Mouse (Mus musculus) heart, embryonic 12.5 days (tissue): ENCODE results near the gene Pin1rt1. TPM values are rescaled to one million over a fixed set of nuclear protein-coding genes. Genes with fewer than 3 reads are reported as not detected.

Experiments used
- ATAC-seq: fragments of 200-750 bp; cut with Nextera tagmentation; 2 replicates; pipeline ENCODE4 v1.8.0; 2017; ENCODE audit warnings: moderate TSS enrichment, moderate library complexity; ENCODE audit not compliant: insufficient number of reproducible peaks, low FRiP score
- H3K27ac ChIP-seq: fragments of 300-500 bp; sonication (generic); 2 replicates; pipeline ENCODE4 v1.5.1; 2016; ENCODE audit warnings: mild to moderate bottlenecking, moderate library complexity; ENCODE audit not compliant: poor library complexity, severe bottlenecking
- H3K27me3 ChIP-seq: fragments of 300-500 bp; sonication (generic); replicated peaks from 2 replicates; pipeline ENCODE4 v1.6.1; 2016; ENCODE audit warnings: mild to moderate bottlenecking, moderate library complexity
- H3K36me3 ChIP-seq: fragments of 300-500 bp; sonication (generic); 2 replicates; pipeline ENCODE4 v1.6.1; 2016; ENCODE audit warnings: mild to moderate bottlenecking, moderate library complexity
- H3K4me1 ChIP-seq: fragments of 300-500 bp; sonication (generic); replicated peaks from 2 replicates; pipeline ENCODE4 v1.6.1; 2016; ENCODE audit warnings: mild to moderate bottlenecking
- H3K4me2 ChIP-seq: fragments of 300-500 bp; sonication (generic); 2 replicates; pipeline ENCODE4 v1.6.1; 2016; ENCODE audit warnings: mild to moderate bottlenecking, moderate library complexity
- H3K4me3 ChIP-seq: fragments of 300-500 bp; sonication (generic); 2 replicates; pipeline ENCODE4 v1.5.1; 2016; ENCODE audit warnings: mild to moderate bottlenecking
- H3K9ac ChIP-seq: fragments of 300-500 bp; sonication (generic); 2 replicates; pipeline ENCODE4 v1.6.1; 2016; ENCODE audit warnings: mild to moderate bottlenecking, moderate library complexity
- H3K9me3 ChIP-seq: fragments of 300-500 bp; sonication (generic); replicated peaks from 2 replicates; pipeline ENCODE4 v1.6.1; 2016; ENCODE audit warnings: mild to moderate bottlenecking, moderate library complexity
- WGBS: fragments of 180-500 bp; shearing (Covaris S2); methylation state at CpG from one replicate; pipeline ENCODE4 v1.1.7; 2016; 5-methylcytosine and 5-hydroxymethylcytosine counted together
- polyA plus RNA-seq: library from polyadenylated mRNA; unstranded; fragments of >200 nt; fragmentation: Nextera tagmentation; extraction: Ambion mirVana; gene quantifications from 2 replicates; pipeline ENCODE4 v1.2.1, GENCODE M21; 2016

Pin1rt1 gene
- polyA plus RNA-seq, 1 experiment from 2014 or later = not detected

DNA sequence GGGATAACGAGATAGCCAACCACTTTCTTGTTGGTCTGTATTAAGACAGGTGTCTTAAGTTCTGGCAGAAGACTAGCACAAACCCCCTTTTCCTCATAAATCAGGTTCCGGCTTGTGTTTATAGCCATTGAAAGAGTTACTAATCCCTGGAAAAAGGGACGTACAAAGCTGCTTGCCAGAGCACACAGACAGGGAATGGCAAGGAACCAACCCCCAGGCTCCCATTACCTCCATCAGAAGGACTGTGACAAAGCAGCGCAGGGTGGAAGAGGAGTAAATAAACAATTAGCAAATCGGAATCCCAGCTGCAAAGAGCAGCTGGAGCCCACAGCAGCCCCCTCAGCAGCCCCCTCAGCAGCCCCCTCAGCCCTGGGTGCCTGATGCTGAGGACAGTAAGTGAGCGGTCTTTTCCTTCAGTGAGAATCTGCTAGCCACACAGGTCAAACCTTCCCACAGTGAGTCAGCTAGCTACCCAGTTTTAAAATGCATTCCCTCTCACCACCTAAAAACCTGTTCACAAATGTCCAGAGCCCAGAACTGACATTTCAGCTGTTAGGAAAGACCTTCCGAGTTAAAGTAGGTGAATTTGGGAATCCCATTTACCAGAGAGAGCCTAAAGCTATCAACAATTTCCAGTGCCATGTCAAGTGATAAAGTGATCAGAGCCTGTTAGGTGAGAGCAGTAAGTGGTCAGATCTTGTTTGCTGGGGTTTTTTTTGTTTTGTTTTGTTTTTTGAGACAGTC lies 25.0 kb upstream of the Pin1rt1 start:
- 48% methylated on average over 7 of the region's 7 CpGs for WGBS
- Histone ChIP-seq H3K36me3 (no peaks in the 10 kb centered on the region), H3K4me2 (no peak overlapping the region), H3K4me3 (no peak overlapping the region), H3K9me3 (no peaks in the 10 kb centered on the region), H3K27me3 (peaks cover 9% of the 10 kb centered on the region; the same call in 1 of the 2 replicates), H3K27ac (no peak overlapping the region), H3K4me1 (peaks cover 13% of the 10 kb centered on the region), H3K9ac (no peak overlapping the region)
- ATAC-seq = no peak

DNA sequence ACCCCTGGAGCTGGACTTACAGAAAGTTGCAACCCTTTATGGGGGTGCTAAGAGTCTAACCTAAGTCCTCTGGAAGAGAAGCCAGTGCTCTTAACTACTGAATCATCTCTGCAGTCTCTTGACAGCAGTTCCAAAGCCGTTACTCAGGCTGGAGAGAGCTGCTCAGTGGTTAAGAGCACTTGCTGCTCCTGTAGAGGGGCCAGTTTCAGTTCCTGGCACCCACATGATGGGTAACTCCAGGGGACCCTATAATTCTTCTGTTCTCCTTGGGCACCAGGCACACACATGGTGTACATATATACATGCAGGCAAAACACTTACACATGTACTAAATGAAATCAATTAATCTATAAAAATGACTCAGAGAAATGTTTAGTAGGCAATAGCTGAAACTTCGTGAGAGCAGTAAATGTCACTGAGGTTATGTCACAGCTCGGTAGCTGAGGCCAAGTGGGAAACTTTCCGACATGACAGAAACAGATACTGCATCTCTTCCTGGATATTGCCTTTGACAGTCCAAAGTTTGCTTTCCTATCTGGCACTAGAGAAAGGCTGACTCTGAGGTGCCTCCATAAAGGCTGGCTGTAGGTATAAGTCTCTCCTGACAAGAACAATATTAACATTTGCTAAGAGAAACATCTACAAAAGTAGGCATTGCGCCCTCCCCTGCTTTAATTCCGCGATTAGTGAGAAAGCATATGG lies 24.2 kb upstream of the Pin1rt1 start:
- no peak overlapping the region for H3K9ac ChIP-seq
- no peak overlapping the region for H3K27ac ChIP-seq
- peaks cover 13% of the 10 kb centered on the region for H3K4me1 ChIP-seq
- peaks cover 9% of the 10 kb centered on the region; the same call in 1 of the 2 replicates for H3K27me3 ChIP-seq
- ATAC-seq = no peak
- no peaks in the 10 kb centered on the region for H3K36me3 ChIP-seq
- WGBS = 48% methylated on average over 7 of the region's 7 CpGs
- no peak overlapping the region for H3K4me2 ChIP-seq
- H3K4me3 ChIP-seq = no peak overlapping the region
- H3K9me3 ChIP-seq = no peaks in the 10 kb centered on the region

DNA sequence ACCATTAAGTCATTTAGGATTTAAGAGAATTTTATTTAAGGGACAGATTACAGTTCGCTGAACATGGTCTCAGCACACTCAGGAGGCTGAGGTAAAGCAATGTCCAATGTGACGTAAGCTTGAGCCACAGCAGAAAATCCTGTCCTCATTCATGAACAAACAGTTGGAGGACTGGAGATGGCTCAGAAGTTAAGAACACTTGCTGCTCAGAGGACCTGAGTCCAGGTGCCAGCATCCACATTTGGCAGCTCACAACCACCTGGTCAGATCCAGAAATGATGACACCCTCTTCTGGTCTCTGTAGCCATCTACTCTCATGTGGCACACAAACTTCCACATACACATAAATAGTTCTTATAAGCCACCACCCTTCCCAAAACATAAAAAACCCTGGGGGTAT lies 23.5 kb upstream of the Pin1rt1 start:
- H3K4me3 ChIP-seq = no peak overlapping the region
- H3K27ac ChIP-seq = no peak overlapping the region
- H3K9me3 ChIP-seq = no peaks in the 10 kb centered on the region
- H3K27me3 ChIP-seq = peaks cover 9% of the 10 kb centered on the region; the same call in 1 of the 2 replicates
- H3K36me3 ChIP-seq = no peaks in the 10 kb centered on the region
- 90% methylated on average over 2 of the region's 2 CpGs for WGBS
- H3K9ac ChIP-seq = no peak overlapping the region
- no peak overlapping the region for H3K4me2 ChIP-seq
- ATAC-seq = no peak
- peaks cover 13% of the 10 kb centered on the region for H3K4me1 ChIP-seq

DNA sequence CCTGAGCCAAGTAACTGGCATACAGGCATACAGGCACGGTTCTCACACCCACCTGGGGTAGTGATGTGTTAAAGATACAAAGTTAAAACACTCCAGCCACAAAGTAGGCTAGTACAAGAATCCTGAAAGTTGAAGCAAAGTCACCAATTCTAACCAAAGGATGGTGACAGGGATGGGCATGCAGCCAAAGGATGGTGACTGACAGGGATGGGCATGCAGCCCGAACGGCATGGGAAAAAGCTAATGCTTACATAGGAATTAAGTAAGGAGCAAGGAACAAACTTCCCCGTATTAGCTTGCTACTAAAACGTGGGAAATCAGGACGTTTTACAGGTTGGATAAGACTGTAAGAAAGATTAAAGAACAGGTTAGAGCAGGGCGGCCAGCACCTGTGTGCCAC lies 20.1 kb upstream of the Pin1rt1 start:
- H3K4me2 ChIP-seq = no peak overlapping the region
- no peak overlapping the region for H3K27ac ChIP-seq
- no peak overlapping the region for H3K9ac ChIP-seq
- H3K9me3 ChIP-seq = no peaks in the 10 kb centered on the region
- H3K4me3 ChIP-seq = no peak overlapping the region
- no peaks in the 10 kb centered on the region for H3K36me3 ChIP-seq
- no peak for ATAC-seq
- whole genome bisulfite sequencing = 68% methylated on average over 7 of the region's 7 CpGs
- H3K27me3 ChIP-seq = peaks cover 5% of the 10 kb centered on the region; the same call in 1 of the 2 replicates
- peaks cover 2% of the 10 kb centered on the region for H3K4me1 ChIP-seq

DNA sequence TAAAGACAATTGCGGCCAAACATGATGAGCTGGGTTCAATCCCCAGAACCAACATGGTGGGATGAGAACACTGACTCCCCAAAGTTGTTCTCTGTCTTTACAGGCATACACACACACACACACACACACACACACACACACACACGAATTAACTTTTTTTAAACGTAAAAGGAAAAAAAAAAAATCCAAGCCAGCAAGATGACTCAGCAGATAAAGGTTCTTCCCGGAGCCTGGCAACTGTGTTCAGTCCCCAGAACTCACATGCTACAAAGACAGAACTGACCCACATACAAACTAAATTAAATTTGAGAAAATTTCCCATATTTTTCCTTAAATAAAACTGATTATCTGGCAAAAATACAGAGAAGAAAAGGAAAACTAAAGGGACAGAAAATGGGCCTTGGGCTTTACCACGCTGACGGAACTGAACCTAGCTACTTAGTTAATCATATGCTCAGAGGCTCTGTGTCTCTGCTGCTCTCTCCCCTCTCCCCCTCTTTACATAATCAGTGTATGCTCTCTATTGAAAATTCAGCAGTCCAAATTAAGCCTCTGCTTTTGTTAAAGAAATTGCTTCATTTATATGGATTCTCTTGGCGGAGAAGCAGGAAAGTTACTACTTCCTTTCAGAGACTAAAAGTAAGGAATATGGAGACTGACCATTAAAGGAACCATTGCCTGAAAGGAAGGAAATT lies 16.5 kb upstream of the Pin1rt1 start:
- H3K4me2 ChIP-seq = no peak overlapping the region
- H3K4me1 ChIP-seq = no peaks in the 10 kb centered on the region
- WGBS = 71% methylated on average over 7 of the region's 7 CpGs

DNA sequence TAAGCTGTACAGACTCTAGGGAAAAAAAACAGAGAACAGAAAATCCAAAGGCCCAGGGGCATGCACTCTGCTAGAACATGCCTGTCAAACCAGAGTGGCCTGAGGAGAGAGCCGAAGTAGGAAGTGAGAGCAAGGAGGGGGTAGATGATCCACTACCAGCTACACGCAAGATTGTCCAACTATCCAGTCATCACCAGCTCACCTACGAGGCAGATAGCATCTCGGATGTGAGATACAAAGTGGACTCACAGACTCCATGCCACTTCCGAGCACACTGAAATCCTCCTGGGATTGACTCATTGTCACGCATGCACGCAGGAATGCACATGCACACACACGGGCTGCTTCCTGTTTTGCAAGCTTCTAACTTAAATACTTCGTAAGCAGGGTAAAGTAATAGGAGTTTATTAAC lies 15.9 kb upstream of the Pin1rt1 start:
- Histone ChIP-seq H3K9ac (no peak overlapping the region), H3K36me3 (no peaks in the 10 kb centered on the region), H3K27me3 (no peaks in the 10 kb centered on the region), H3K4me3 (no peak overlapping the region), H3K4me1 (no peaks in the 10 kb centered on the region), H3K27ac (no peak overlapping the region), H3K9me3 (no peaks in the 10 kb centered on the region), H3K4me2 (no peak overlapping the region)
- WGBS = 80% methylated on average over 9 of the region's 9 CpGs
- no peak for ATAC-seq

More for the DNA sequence above, 16.5 kb upstream of the Pin1rt1 start:
- Histone ChIP-seq H3K9me3 (no peaks in the 10 kb centered on the region), H3K4me3 (no peak overlapping the region), H3K9ac (no peak overlapping the region), H3K36me3 (no peaks in the 10 kb centered on the region), H3K27ac (no peak overlapping the region), H3K27me3 (no peaks in the 10 kb centered on the region)
- no peak for ATAC-seq

DNA sequence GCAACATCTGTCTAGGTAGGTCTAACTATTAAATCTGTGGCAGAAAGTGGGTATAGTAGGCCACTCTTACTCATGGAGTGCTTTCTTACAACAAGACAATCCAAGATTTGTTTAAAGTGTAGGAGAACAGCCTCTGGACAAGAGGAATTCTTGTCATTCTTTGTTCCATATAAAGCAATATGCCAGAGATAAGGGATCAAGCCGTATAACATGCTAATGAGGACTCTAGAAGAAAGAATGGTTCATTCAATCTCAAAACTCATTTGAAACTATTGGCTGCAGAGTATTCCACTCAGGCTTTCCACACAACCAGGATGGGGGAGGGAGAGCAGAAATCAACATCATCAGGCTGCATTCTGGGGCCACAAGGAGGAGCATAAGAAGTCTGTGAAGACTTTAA lies 11.2 kb upstream of the Pin1rt1 start:
- Histone ChIP-seq H3K4me1 (no peaks in the 10 kb centered on the region), H3K27ac (no peak overlapping the region), H3K9me3 (no peaks in the 10 kb centered on the region), H3K4me2 (no peak overlapping the region), H3K9ac (no peak overlapping the region), H3K27me3 (no peaks in the 10 kb centered on the region), H3K36me3 (no peaks in the 10 kb centered on the region), H3K4me3 (no peak overlapping the region)
- ATAC-seq = no peak
- 51% methylated on average over 1 of the region's 1 CpGs for WGBS

DNA sequence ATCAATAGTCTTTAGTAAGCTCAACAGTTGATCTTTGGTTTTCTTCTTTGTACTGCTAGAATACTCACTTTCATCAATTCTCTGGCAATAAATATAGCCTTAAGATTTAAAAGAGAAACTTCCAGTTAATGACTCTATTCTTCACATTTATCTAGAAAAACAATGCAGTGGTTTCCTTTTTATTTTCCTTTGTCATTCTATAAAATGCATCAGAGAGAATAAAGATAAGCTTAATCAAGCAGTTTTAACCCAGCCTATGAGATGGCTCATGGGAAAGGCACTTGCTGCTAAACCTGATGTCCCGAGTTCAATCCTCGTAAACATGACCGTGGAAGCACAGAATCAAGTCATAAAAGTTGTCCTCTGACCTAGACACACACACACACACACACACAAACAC lies 5.8 kb upstream of the Pin1rt1 start:
- H3K9me3 ChIP-seq = no peaks in the 10 kb centered on the region
- no peaks in the 10 kb centered on the region for H3K27me3 ChIP-seq
- no peak overlapping the region for H3K4me2 ChIP-seq
- 84% methylated on average over 3 of the region's 3 CpGs for WGBS
- no peak overlapping the region for H3K4me3 ChIP-seq
- no peaks in the 10 kb centered on the region for H3K36me3 ChIP-seq
- no peak overlapping the region for H3K9ac ChIP-seq
- no peaks in the 10 kb centered on the region for H3K4me1 ChIP-seq
- no peak for ATAC-seq
- no peak overlapping the region for H3K27ac ChIP-seq

DNA sequence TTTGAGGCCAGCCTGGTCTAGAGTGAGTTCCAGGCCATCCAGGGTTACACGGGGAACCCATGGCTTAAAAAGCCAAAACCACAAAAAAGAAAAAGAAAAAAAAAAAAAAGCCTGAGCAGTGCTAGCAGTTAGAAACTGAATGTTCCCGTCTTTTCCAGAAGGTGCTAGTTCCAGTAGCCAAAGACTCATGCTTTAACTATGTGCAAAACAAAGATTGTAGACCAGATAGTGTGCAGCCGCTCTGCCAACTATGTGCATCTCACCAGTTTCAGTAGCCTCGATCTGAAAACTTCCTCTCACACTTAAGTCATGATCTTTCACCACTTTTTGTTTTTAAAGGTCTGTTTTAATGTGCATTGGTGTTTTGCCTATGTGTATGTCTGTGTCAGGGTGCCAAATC lies 1.6 kb upstream of the Pin1rt1 start:
- Histone ChIP-seq H3K4me1 (no peaks in the 10 kb centered on the region; the same call in 1 of the 2 replicates), H3K9ac (no peak overlapping the region), H3K4me3 (no peak overlapping the region), H3K4me2 (no peak overlapping the region), H3K9me3 (no peaks in the 10 kb centered on the region), H3K36me3 (no peaks in the 10 kb centered on the region), H3K27ac (no peak overlapping the region), H3K27me3 (0 out of 2 replicates have a peak, but pooled peaks cover 4% of the 10 kb centered on the region)
- 69% methylated on average over 4 of the region's 4 CpGs for WGBS
- ATAC-seq = no peak

DNA sequence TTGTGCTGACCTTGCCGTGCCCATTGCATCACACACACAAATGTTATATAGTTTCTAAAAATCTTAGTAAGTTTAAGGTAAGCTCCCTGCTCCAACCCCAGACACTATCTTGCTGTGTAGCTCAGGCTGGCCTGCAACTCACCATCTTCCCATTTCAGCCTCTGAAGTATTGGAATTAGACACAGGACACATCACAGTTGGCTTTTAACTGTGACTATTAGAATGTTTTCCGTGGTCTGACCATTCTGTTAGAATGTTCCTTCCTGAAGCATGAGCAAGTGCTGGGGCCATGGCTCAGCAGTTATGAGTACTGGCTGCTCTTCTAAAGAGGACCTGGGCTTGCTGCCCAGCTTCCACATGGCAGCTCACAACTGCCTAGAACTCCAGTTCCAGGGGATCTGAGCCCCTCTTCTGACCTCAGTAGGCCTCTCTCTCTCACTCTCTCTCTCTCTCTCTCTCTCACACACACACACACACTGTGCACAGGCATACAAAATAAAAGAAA lies 1.1 kb upstream of the Pin1rt1 start:
- ATAC-seq = no peak

DNA sequence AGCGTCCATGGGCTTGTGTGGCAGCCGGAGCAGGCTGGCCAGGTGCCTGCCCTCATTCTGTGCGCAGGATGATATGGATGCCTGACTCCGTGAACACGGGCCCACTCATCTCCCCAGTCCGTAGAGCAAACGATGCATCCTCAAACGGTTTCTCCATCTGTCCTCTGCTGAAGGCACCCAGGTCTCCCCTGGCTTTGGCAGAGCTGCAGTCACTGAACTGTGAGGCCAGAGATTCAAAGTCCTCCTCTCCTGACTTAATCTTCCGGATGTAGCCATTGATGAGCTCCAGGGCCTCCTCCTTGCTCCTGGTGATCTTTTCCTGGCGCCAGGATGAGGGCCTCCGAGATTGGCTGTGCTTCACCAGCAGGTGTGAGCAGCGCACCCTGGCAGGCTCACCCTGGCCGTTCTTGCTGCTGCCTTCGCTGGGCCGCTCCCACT lies 1.9 kb downstream of the Pin1rt1 start:
- Histone ChIP-seq H3K36me3 (no peaks in the 10 kb centered on the region), H3K9me3 (no peaks in the 10 kb centered on the region), H3K27me3 (0 out of 2 replicates have a peak, but pooled peaks cover 4% of the 10 kb centered on the region), H3K27ac (no peak overlapping the region), H3K9ac (no peak overlapping the region), H3K4me1 (peaks cover 17% of the 10 kb centered on the region), H3K4me3 (no peak overlapping the region), H3K4me2 (peak overlapping the region; percentile 11)
- WGBS = 36% methylated on average over 15 of the region's 15 CpGs
- ATAC-seq = no peak

More for the DNA sequence above, 1.1 kb upstream of the Pin1rt1 start:
- H3K36me3 ChIP-seq = no peaks in the 10 kb centered on the region
- no peak overlapping the region for H3K9ac ChIP-seq
- H3K4me3 ChIP-seq = no peak overlapping the region
- no peaks in the 10 kb centered on the region for H3K9me3 ChIP-seq
- H3K27me3 ChIP-seq = 0 out of 2 replicates have a peak, but pooled peaks cover 4% of the 10 kb centered on the region
- H3K4me1 ChIP-seq = no peaks in the 10 kb centered on the region; the same call in 1 of the 2 replicates
- H3K27ac ChIP-seq = no peak overlapping the region
- H3K4me2 ChIP-seq = no peak overlapping the region
- WGBS = 83% methylated on average over 2 of the region's 2 CpGs
